Mouse (Mus musculus): Measurements from ENCODE around the gene Olfr63. TPM values are rescaled to one million over a fixed set of nuclear protein-coding genes. Genes with fewer than 3 reads are reported as not detected.

The Olfr63 gene
- not detected in 2 replicates for polyA plus RNA-seq (2012; rRNA removed)

GRCm38 (mm10) chr17:33264376-33264775 is at the start of gene Olfr63:
Gene Olfr63, plus strand, starts transcription at chr17:33264676.

GRCm38 (mm10) chr17:33221590-33221989 is 42.9 kb upstream of the Olfr63 start, which contains the start of gene Olfr1564:
Gene Olfr1564, minus strand, starts transcription at chr17:33221690.

GRCm38 (mm10) chr17:33254530-33255318 is 9.8 kb upstream of the Olfr63 start, which contains the start of gene Zfp955a:
Gene Zfp955a, minus strand, starts transcription at chr17:33255145.

GRCm38 (mm10) chr17:33289039-33289875 is 24.8 kb downstream of the Olfr63 start, which contains the start of gene Zfp955b:
Gene Zfp955b, plus strand, starts transcription at chr17:33289544.

Other genes starting within 250 kb of the Olfr63 start
- gene Zfp763, start 231.3 kb upstream of the Olfr63 start, polyA plus RNA-seq (2012; rRNA removed) = 8.5 and 13.4 TPM in 2 replicates
- gene 4921501E09Rik, start 196.6 kb upstream of the Olfr63 start, polyA plus RNA-seq (2012; rRNA removed) = not detected in 2 replicates
- gene Zfp563, start 175.4 kb upstream of the Olfr63 start, polyA plus RNA-seq (2012; rRNA removed) = 7.3 and 9.1 TPM in 2 replicates
- gene Morc2b, start 125.0 kb upstream of the Olfr63 start, polyA plus RNA-seq (2012; rRNA removed) = 0.05 and 0.12 TPM in 2 replicates
- gene Olfr55, start 96.2 kb upstream of the Olfr63 start, polyA plus RNA-seq (2012; rRNA removed) = not detected in 2 replicates
- not detected in 2 replicates for gene Olfr239, start 73.4 kb upstream of the Olfr63 start, polyA plus RNA-seq (2012; rRNA removed)
- gene Olfr1564, start 43.0 kb upstream of the Olfr63 start, polyA plus RNA-seq (2012; rRNA removed) = 0.10 and 0.21 TPM in 2 replicates
- gene Zfp955a, start 9.5 kb upstream of the Olfr63 start, polyA plus RNA-seq (2012; rRNA removed) = 5.9 and 10.5 TPM in 2 replicates
- gene Zfp955b, start 24.9 kb downstream of the Olfr63 start, polyA plus RNA-seq (2012; rRNA removed) = 6.5 and 9.6 TPM in 2 replicates
- 9.0 and 14.6 TPM in 2 replicates for gene Zfp81, start 94.2 kb downstream of the Olfr63 start, polyA plus RNA-seq (2012; rRNA removed)
- 39.9 and 48.7 TPM in 2 replicates for gene Zfp101, start 130.0 kb downstream of the Olfr63 start, polyA plus RNA-seq (2012; rRNA removed)
- gene Actl9, start 168.2 kb downstream of the Olfr63 start, polyA plus RNA-seq (2012; rRNA removed) = 0.05 TPM in 1 of 2 replicates, not detected in the other